Mouse (Mus musculus) heart, adult 9 months (tissue): ENCODE results near the gene Tmem106a.
"Not testable (repeated sequence)": the region's sequence is repeated elsewhere in the genome, so short reads cannot be mapped to it uniquely, and the experiment has no call there.

ENCODE experiments used
- DNase-seq, 2 experiments: peaks; one replicate each; pipeline ENCODE4 v3.0.0; 2022; ENCODE audit warnings: low spot score in 2 of 2

Tmem106a gene

GRCm38 (mm10) chr11:101599156-101599555 is 17.1 kb downstream of the Tmem106a start, which contains the start of gene Gm11634:
Gene Gm11634 (minus strand): TSS chr11:101599256.
- DNase-seq, result no peak

GRCm38 (mm10) chr11:101602491-101602890 is 20.4 kb downstream of the Tmem106a start:
- no peak for DNase-seq

GRCm38 (mm10) chr11:101604116-101604515 is 22.1 kb downstream of the Tmem106a start:
- DNase-seq, result no peak

- DNase-seq, result peak; percentile 42 to 58
Observed at GRCm38 (mm10) chr11:101604531-101605453, 22.8 kb downstream of the Tmem106a start.

- DNase-seq, result not testable (repeated sequence)
Observed at GRCm38 (mm10) chr11:101607134-101607533, 25.1 kb downstream of the Tmem106a start.

- no peak for DNase-seq
Observed at GRCm38 (mm10) chr11:101610445-101610844, 28.4 kb downstream of the Tmem106a start.

GRCm38 (mm10) chr11:101613596-101613995 is 31.6 kb downstream of the Tmem106a start:
- DNase-seq, result no peak

- no peak for DNase-seq
Observed at GRCm38 (mm10) chr11:101614116-101614515, 32.1 kb downstream of the Tmem106a start.

GRCm38 (mm10) chr11:101615380-101615779 is 33.3 kb downstream of the Tmem106a start:
- no peak for DNase-seq

GRCm38 (mm10) chr11:101616104-101616503 is 34.1 kb downstream of the Tmem106a start:
- no peak for DNase-seq

- no peak for DNase-seq
Observed at GRCm38 (mm10) chr11:101616948-101617767, 35.1 kb downstream of the Tmem106a start.

GRCm38 (mm10) chr11:101617849-101618248 is 35.8 kb downstream of the Tmem106a start:
- no peak for DNase-seq

GRCm38 (mm10) chr11:101618596-101618995 is 36.6 kb downstream of the Tmem106a start:
- DNase-seq, result no peak

GRCm38 (mm10) chr11:101620022-101620655 is 38.1 kb downstream of the Tmem106a start:
- not testable (repeated sequence) for DNase-seq

GRCm38 (mm10) chr11:101626649-101626994 is 44.6 kb downstream of the Tmem106a start:
- no peak for DNase-seq

- DNase-seq, result peak; percentile 69 to 82
Observed at GRCm38 (mm10) chr11:101626995-101627856, 45.2 kb downstream of the Tmem106a start, which contains the start of gene Rdm1. Gene Rdm1 (plus strand): TSS chr11:101627195.

GRCm38 (mm10) chr11:101627857-101628559 is 46.0 kb downstream of the Tmem106a start:
- DNase-seq, result peak; percentile 82 to 87

GRCm38 (mm10) chr11:101628733-101629417 is 46.8 kb downstream of the Tmem106a start:
- DNase-seq, result not testable (repeated sequence)

GRCm38 (mm10) chr11:101635660-101636059 is 53.6 kb downstream of the Tmem106a start:
- no peak for DNase-seq

- no peak for DNase-seq
Observed at GRCm38 (mm10) chr11:101639761-101640160, 57.7 kb downstream of the Tmem106a start.
